Mouse (Mus musculus) spleen, adult 2 months (tissue): ENCODE data around the gene Col9a2. TPM values are rescaled to one million over a fixed set of nuclear protein-coding genes. Genes with fewer than 3 reads are reported as not detected.
A peak's percentile ranks its signal among the peaks of the same experiment; 100 is the strongest.
"Not testable (repeated sequence)": the region's sequence is repeated elsewhere in the genome, so short reads cannot be mapped to it uniquely, and the experiment has no call there.

ENCODE experiments used
- DNase-seq, 2 experiments: peaks; one replicate each; pipeline versions ENCODE4 v3.0.0 to v3.0.0-alpha.2; 2012 to 2021; ENCODE audit warnings: low spot score in 2 of 2, low read depth in 1 of 2
- H3K27ac ChIP-seq: fragments of 200-500 bp; 2 replicates; pipeline ENCODE4 v1.5.1; 2012; ENCODE audit warnings: low read length, inconsistent platforms; ENCODE audit not compliant: insufficient read depth
- H3K27me3 ChIP-seq: fragments of 200-500 bp; 2 replicates; pipeline ENCODE4 v1.6.1; 2012; ENCODE audit warnings: mild to moderate bottlenecking, moderate library complexity, low read length, inconsistent platforms; ENCODE audit not compliant: control insufficient read depth, insufficient read depth
- H3K36me3 ChIP-seq: fragments of 200-500 bp; 2 replicates; pipeline ENCODE4 v1.6.1; 2012; ENCODE audit warnings: mild to moderate bottlenecking, low read length, inconsistent platforms; ENCODE audit not compliant: control insufficient read depth, insufficient read depth
- H3K4me1 ChIP-seq: fragments of 200-500 bp; 2 replicates; pipeline ENCODE4 v1.6.1; 2011; ENCODE audit warnings: inconsistent platforms; ENCODE audit not compliant: control insufficient read depth, insufficient read depth, insufficient read length
- H3K4me3 ChIP-seq: fragments of 200-500 bp; 2 replicates; pipeline ENCODE4 v1.5.1; 2011; ENCODE audit warnings: mild to moderate bottlenecking, inconsistent platforms; ENCODE audit not compliant: insufficient read depth, insufficient read length; ENCODE audit errors: extremely low read depth
- CTCF ChIP-seq: fragments of 200-500 bp; IDR thresholded peaks from 2 replicates; pipeline ENCODE4 v1.5.1; 2011; ENCODE audit warnings: mild to moderate bottlenecking, inconsistent platforms; ENCODE audit not compliant: insufficient read depth, insufficient read length, insufficient replicate concordance; ENCODE audit errors: extremely low read depth
- POLR2A ChIP-seq: fragments of 200-500 bp; IDR thresholded peaks from 2 replicates; pipeline ENCODE4 v1.6.1; 2011; ENCODE audit warnings: low read depth, low read length, inconsistent platforms
- WGBS: fragments of 180-500 bp; shearing (Covaris S2); methylation state at CpG from one replicate; pipeline ENCODE4 v1.1.7; 2018; 5-methylcytosine and 5-hydroxymethylcytosine counted together
- polyA plus RNA-seq: library from polyadenylated mRNA; depleted of rRNA; stranded (reverse); fragments of >200 nt; gene quantifications from 2 replicates; pipeline ENCODE4 v1.2.3, GENCODE M21; 2012

Gene Col9a2
- polyA plus RNA-seq, 1 experiment: 0.06 TPM

- WGBS: 88% methylated on average over 3 of the region's 3 CpGs
- Histone ChIP-seq H3K4me3 (no peak overlapping the region), H3K27me3 (peaks cover 10% of the 10 kb centered on the region), H3K27ac (no peak overlapping the region), H3K4me1 (peaks cover 7% of the 10 kb centered on the region; the same call in 1 of the 2 replicates), H3K36me3 (no peaks in the 10 kb centered on the region)
- no peak for DNase-seq
- TF ChIP-seq POLR2A (no peak), CTCF (no peak)
Measured at GRCm38 (mm10) chr4:121042946-121043345, 3.8 kb downstream of the Col9a2 start.

- 63% methylated on average over 4 of the region's 4 CpGs for WGBS
- Histone ChIP-seq H3K27ac (no peak overlapping the region), H3K4me3 (no peak overlapping the region), H3K4me1 (no peaks in the 10 kb centered on the region), H3K36me3 (no peaks in the 10 kb centered on the region), H3K27me3 (no peaks in the 10 kb centered on the region; the same call in 1 of the 2 replicates)
- no peak for DNase-seq
- TF ChIP-seq CTCF (no peak), POLR2A (no peak)
Measured at GRCm38 (mm10) chr4:121051863-121052262, 12.7 kb downstream of the Col9a2 start.

GRCm38 (mm10) chr4:121052454-121053323 lies 13.5 kb downstream of the Col9a2 start:
- DNase-seq: no peak
- Histone ChIP-seq H3K4me3 (no peak overlapping the region), H3K27me3 (no peaks in the 10 kb centered on the region; the same call in 1 of the 2 replicates), H3K4me1 (no peaks in the 10 kb centered on the region), H3K27ac (no peak overlapping the region), H3K36me3 (no peaks in the 10 kb centered on the region)
- TF ChIP-seq CTCF (no peak), POLR2A (no peak)
- 28% methylated on average over 35 of the region's 35 CpGs for WGBS

GRCm38 (mm10) chr4:121056342-121056741 lies 17.2 kb downstream of the Col9a2 start:
- peak in 1 of 2 experiments; percentile 24 for DNase-seq
- Histone ChIP-seq H3K4me3 (no peak overlapping the region), H3K4me1 (no peaks in the 10 kb centered on the region), H3K36me3 (peaks cover 9% of the 10 kb centered on the region), H3K27ac (no peak overlapping the region), H3K27me3 (no peaks in the 10 kb centered on the region; the same call in 1 of the 2 replicates)
- TF ChIP-seq POLR2A: no peak
- peak; percentile 52; the same call in 1 of the 2 replicates for TF ChIP-seq CTCF
- 66% methylated on average over 3 of the region's 3 CpGs for WGBS

GRCm38 (mm10) chr4:121057032-121057431 lies 17.8 kb downstream of the Col9a2 start:
- Histone ChIP-seq H3K4me3 (no peak overlapping the region), H3K27ac (no peak overlapping the region), H3K27me3 (no peaks in the 10 kb centered on the region; the same call in 1 of the 2 replicates), H3K36me3 (peaks cover 9% of the 10 kb centered on the region), H3K4me1 (no peaks in the 10 kb centered on the region)
- no peak for TF ChIP-seq CTCF
- TF ChIP-seq POLR2A: no peak
- DNase-seq: no peak
- WGBS: 90% methylated on average over 2 of the region's 2 CpGs

- H3K4me3 ChIP-seq, DNase-seq, H3K4me1 ChIP-seq, H3K27me3 ChIP-seq, H3K27ac ChIP-seq: not testable (repeated sequence)
- 89% methylated on average over 10 of the region's 10 CpGs for WGBS
- peaks cover 12% of the 10 kb centered on the region for H3K36me3 ChIP-seq
Measured at GRCm38 (mm10) chr4:121059218-121059617, 20.0 kb downstream of the Col9a2 start.

- peaks cover 16% of the 10 kb centered on the region for H3K36me3 ChIP-seq
- no peak for TF ChIP-seq POLR2A
- no peak for TF ChIP-seq CTCF
- 73% methylated on average over 2 of the region's 2 CpGs for WGBS
- no peaks in the 10 kb centered on the region for H3K4me1 ChIP-seq
- no peak for DNase-seq
- H3K27ac ChIP-seq: no peak overlapping the region
- no peak overlapping the region for H3K4me3 ChIP-seq
- no peaks in the 10 kb centered on the region for H3K27me3 ChIP-seq
Measured at GRCm38 (mm10) chr4:121065336-121065735, 26.2 kb downstream of the Col9a2 start.
